Mouse (Mus musculus) thymus, adult 2 months (tissue): Measurements from ENCODE around the gene Hils1. TPM values are rescaled to one million over a fixed set of nuclear protein-coding genes. Genes with fewer than 3 reads are reported as not detected.
"Not testable (repeated sequence)": the region's sequence is repeated elsewhere in the genome, so short reads cannot be mapped to it uniquely, and the experiment has no call there.

Experiments
- DNase-seq: peaks from one replicate; pipeline ENCODE4 v3.0.0; 2021
- H3K27ac ChIP-seq: fragments of 200-500 bp; 2 replicates; pipeline ENCODE4 v1.5.1; 2012; ENCODE audit warnings: low read length, control low read depth; ENCODE audit not compliant: control insufficient read depth, insufficient read depth
- H3K27me3 ChIP-seq: fragments of 200-500 bp; 2 replicates; pipeline ENCODE4 v1.6.1; 2012; ENCODE audit warnings: mild to moderate bottlenecking, low read length, moderate library complexity, mixed read lengths; ENCODE audit not compliant: control insufficient read depth, insufficient read depth
- H3K36me3 ChIP-seq: fragments of 200-500 bp; 2 replicates; pipeline ENCODE4 v1.6.1; 2012; ENCODE audit warnings: mild to moderate bottlenecking, low read length, moderate library complexity; ENCODE audit not compliant: control insufficient read depth, insufficient read depth
- H3K4me1 ChIP-seq: fragments of 200-500 bp; replicated peaks from 2 replicates; pipeline ENCODE4 v1.6.1; 2012; ENCODE audit warnings: low read length; ENCODE audit not compliant: control insufficient read depth, insufficient read depth
- H3K4me3 ChIP-seq: fragments of 200-500 bp; 2 replicates; pipeline ENCODE4 v1.5.1; 2012; ENCODE audit warnings: mild to moderate bottlenecking, low read length, control low read depth, moderate library complexity; ENCODE audit not compliant: control insufficient read depth, insufficient read depth
- CTCF ChIP-seq: fragments of 200-500 bp; IDR thresholded peaks from 2 replicates; pipeline ENCODE4 v1.5.1; 2012; ENCODE audit warnings: mild to moderate bottlenecking, control low read depth, low read length, moderate library complexity, borderline replicate concordance; ENCODE audit not compliant: control insufficient read depth, poor library complexity, insufficient read depth; ENCODE audit errors: extremely low read depth
- POLR2A ChIP-seq: fragments of 200-500 bp; IDR thresholded peaks from 2 replicates; pipeline ENCODE4 v1.6.1; 2012; ENCODE audit warnings: mild to moderate bottlenecking, low read length, control low read depth, moderate library complexity; ENCODE audit not compliant: control insufficient read depth, poor library complexity, insufficient read depth; ENCODE audit errors: extremely low read depth
- WGBS: fragments of 180-500 bp; shearing (Covaris S2); methylation state at CpG from one replicate; pipeline ENCODE4 v1.1.7; 2018; 5-methylcytosine and 5-hydroxymethylcytosine counted together
- polyA plus RNA-seq: library from polyadenylated mRNA; depleted of rRNA; stranded (reverse); fragments of >200 nt; gene quantifications from 2 replicates; pipeline ENCODE4 v1.2.3, GENCODE M21; 2012

The Hils1 gene
- polyA plus RNA-seq, 1 experiment, result 0.12 TPM

DNA sequence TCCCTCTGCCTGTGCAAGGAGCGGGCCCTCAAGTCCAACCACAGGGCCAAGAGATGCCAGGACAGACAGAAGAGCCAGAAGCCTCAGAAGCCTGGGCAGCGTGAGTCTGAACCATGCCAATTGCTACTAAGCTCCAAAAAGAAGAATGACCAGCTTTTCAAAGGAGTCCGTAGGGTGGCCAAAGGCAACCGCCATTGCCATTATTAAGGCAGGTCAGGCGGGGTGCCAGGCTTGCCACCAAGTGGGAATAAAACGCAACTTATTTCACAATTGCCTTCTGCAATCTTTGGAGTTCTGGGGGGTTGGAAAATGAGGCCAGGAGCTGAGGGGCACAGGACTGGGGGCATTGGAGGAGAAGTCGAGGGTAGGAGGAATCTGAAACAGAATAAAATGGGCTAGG, 794 bp downstream of the Hils1 start:
- H3K4me3 ChIP-seq, result no peak overlapping the region
- TF ChIP-seq POLR2A (no peak), CTCF (no peak)
- no peak overlapping the region for H3K27ac ChIP-seq
- no peak for DNase-seq
- WGBS, result 91% methylated on average over 7 of the region's 7 CpGs
- H3K4me1 ChIP-seq, result peaks cover 9% of the 10 kb centered on the region; the same call in 1 of the 2 replicates
- H3K27me3 ChIP-seq, result no peaks in the 10 kb centered on the region
- H3K36me3 ChIP-seq, result no peaks in the 10 kb centered on the region

DNA sequence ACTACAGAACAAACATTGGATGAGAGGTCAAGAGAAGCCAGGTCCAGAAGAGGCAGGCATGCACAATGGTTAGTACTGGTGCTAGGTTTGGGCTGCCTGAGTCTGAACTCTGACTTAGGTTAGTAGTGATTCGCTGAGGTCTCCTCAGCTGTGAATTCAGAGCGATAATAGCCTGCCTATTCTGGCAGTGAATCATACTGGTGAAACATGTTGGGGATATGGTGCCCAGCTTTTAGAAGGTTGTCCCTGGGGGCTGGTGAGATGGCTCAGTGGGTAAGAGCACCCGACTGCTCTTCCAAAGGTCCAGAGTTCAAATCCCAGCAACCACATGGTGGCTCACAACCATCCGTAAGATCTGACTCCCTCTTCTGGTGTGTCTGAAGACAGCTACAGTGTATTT, 2.3 kb downstream of the Hils1 start:
- H3K27ac ChIP-seq, H3K4me1 ChIP-seq, H3K36me3 ChIP-seq, H3K4me3 ChIP-seq, H3K27me3 ChIP-seq, DNase-seq: not testable (repeated sequence)
- WGBS, result 94% methylated on average over 4 of the region's 4 CpGs

DNA sequence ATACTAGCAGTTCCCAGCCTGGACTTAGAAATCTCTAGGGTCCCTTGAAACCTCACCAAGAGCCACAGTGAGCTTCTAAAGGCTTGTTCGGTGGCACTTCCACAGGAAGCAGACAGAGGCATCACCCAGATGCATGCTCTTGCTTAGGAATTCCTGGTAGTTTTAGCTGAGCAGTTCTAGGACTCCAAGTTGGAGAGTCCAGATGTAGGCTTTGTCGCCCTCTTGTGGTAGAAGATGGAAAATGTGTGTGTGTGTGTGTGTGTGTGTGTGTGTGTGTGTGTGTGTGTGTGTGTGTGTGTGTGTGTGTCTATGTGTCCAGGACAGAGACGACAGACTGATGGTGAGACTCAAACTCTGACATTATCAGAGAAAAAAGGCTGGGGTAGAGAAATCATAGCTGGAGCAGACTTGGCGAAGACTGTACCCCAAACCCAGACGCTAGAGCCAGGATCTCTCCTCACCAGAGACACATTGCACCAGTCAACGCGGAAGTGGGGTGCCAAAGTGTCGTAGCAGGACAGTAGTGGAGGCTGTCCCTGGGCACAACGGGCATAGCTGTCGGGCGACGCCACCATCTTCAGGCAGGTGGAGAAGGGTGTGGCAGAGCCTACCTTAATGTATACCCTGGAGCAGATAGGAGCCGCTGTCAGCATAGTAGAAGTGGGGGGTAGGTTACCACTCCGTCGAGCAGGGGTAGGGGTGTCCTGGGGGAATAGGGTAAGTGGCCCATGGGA, 3.0 kb downstream of the Hils1 start:
- DNase-seq, result peak; percentile 54
- peaks cover 9% of the 10 kb centered on the region; the same call in 1 of the 2 replicates for H3K4me1 ChIP-seq
- TF ChIP-seq CTCF (no peak), POLR2A (no peak)
- H3K27me3 ChIP-seq, result no peaks in the 10 kb centered on the region
- no peak overlapping the region for H3K27ac ChIP-seq
- H3K4me3 ChIP-seq, result no peak overlapping the region
- H3K36me3 ChIP-seq, result no peaks in the 10 kb centered on the region
- WGBS, result 60% methylated on average over 15 of the region's 15 CpGs

DNA sequence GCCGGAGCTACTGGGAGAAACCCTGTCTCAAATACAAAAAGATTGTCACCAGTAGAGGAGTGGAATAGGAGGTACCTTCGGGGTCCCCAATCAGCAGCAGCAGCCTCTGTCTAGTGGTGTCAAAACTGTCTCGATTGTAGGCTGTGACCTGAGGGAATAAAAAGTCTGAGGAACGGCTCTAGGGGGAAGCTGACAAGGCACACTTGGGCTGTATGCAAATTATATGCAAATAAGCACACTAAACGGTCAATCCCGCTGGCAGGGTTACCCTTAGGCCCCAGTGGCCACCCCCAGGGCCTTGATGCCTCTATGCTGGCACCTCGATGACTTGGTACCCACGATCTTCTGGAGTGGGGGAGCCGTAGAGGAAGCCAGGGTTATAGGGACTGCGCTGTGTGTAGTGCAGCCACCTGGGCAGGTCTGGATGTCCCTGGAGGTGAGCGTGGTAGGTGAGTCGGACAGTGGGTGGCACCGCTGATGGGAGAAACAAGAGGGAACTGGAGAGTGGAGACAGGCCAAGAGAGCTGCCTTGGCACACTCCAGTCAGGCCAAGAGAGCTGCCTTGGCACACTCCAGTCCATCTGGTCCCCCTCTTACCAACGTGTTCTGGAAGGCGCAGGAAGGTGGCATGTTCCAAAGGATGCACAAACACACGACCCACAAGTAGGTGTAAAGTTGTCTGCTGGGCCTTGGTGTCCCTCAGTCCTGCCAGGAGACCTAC, 4.7 kb downstream of the Hils1 start:
- Histone ChIP-seq H3K27ac (no peak overlapping the region), H3K27me3 (no peaks in the 10 kb centered on the region), H3K4me1 (peaks cover 9% of the 10 kb centered on the region; the same call in 1 of the 2 replicates), H3K4me3 (no peak overlapping the region), H3K36me3 (no peaks in the 10 kb centered on the region)
- TF ChIP-seq CTCF (no peak), POLR2A (no peak)
- WGBS, result 69% methylated on average over 16 of the region's 16 CpGs
- DNase-seq, result no peak

DNA sequence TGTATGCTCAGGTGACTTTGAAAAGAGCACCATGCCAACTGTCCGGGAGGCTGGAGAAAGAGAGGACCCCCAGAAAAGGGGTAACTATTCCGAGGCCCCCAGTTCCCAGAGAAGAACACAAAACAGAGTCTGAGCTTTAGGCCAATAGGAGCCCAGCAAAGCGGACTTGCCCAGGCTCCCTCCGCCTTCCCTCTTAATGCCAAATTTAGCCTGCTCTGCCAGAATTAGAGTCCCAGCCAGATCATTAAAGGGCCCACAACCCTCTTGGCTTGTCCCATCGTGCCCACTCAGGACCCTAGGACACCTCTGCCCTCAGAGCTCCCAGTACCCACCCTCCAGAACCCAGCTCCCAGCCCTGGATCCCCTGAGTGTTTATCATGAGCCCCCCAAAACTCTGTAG, 5.5 kb downstream of the Hils1 start:
- H3K27ac ChIP-seq, result no peak overlapping the region
- peaks cover 9% of the 10 kb centered on the region; the same call in 1 of the 2 replicates for H3K4me1 ChIP-seq
- no peaks in the 10 kb centered on the region for H3K27me3 ChIP-seq
- 89% methylated on average over 5 of the region's 5 CpGs for WGBS
- TF ChIP-seq CTCF (no peak), POLR2A (no peak)
- H3K4me3 ChIP-seq, result no peak overlapping the region
- H3K36me3 ChIP-seq, result no peaks in the 10 kb centered on the region
- no peak for DNase-seq

DNA sequence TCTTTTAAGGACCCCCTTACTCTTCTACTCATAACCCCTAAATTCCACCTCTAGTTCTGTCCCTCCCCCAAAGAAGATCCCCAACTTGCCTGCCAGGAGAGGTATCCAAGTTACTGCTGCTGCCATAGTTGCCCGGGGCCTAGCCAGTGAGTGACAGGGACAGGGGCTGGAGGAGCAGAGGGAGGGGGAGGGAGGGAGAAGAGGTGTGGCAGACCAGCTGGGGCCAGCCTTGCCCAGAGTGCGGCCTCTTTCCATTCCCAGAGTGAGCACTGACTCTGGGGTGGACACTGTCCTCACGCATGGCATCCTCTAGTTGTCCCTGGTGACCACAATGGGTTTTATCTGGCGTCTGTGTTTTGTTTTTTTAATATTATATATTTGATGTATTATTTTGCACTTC, 5.9 kb downstream of the Hils1 start:
- Histone ChIP-seq H3K4me3 (no peak overlapping the region), H3K27me3 (no peaks in the 10 kb centered on the region), H3K4me1 (peaks cover 9% of the 10 kb centered on the region; the same call in 1 of the 2 replicates), H3K36me3 (no peaks in the 10 kb centered on the region), H3K27ac (no peak overlapping the region)
- 96% methylated on average over 4 of the region's 4 CpGs for WGBS
- no peak for TF ChIP-seq CTCF
- no peak for TF ChIP-seq POLR2A
- no peak for DNase-seq
